Mouse (Mus musculus): ENCODE data around the gene Art2b. TPM values are rescaled to one million over a fixed set of nuclear protein-coding genes. Genes with fewer than 3 reads are reported as not detected.

Gene Art2b
- polyA plus RNA-seq, 1 experiment from 2014 or later, result not detected

GRCm38 (mm10) chr7:101535102-101535501, 50.3 kb downstream of the Art2b start:
- Histone ChIP-seq H3K4me1 (peaks cover 11% of the 10 kb centered on the region; the same call in 1 of the 2 replicates), H3K4me2 (no peak overlapping the region), H3K9me3 (no peaks in the 10 kb centered on the region), H3K4me3 (no peak overlapping the region), H3K9ac (no peak overlapping the region), H3K27me3 (replicated peaks) (peaks cover 3% of the 10 kb centered on the region; the same call in 1 of the 2 replicates), H3K27ac (no peak overlapping the region), H3K36me3 (replicated peaks) (no peaks in the 10 kb centered on the region)
- ATAC-seq (replicated peaks), result no peak
- 62% methylated on average over 10 of the region's 10 CpGs for WGBS

GRCm38 (mm10) chr7:101534428-101534827, 51.0 kb downstream of the Art2b start:
- Histone ChIP-seq H3K27me3 (replicated peaks) (peaks cover 3% of the 10 kb centered on the region; the same call in 1 of the 2 replicates), H3K9me3 (no peaks in the 10 kb centered on the region), H3K9ac (no peak overlapping the region), H3K4me3 (no peak overlapping the region), H3K36me3 (replicated peaks) (no peaks in the 10 kb centered on the region), H3K4me1 (peaks cover 6% of the 10 kb centered on the region; the same call in 1 of the 2 replicates), H3K4me2 (no peak overlapping the region), H3K27ac (no peak overlapping the region)
- WGBS, result 29% methylated on average over 5 of the region's 5 CpGs
- ATAC-seq (replicated peaks), result no peak

Other genes starting within 250 kb of the Art2b start
- gene Arap1, start 237.5 kb downstream of the Art2b start, polyA plus RNA-seq (2015; fragmentation: Nextera tagmentation; extraction: Ambion mirVana), result 10.4 and 10.6 TPM in 2 replicates
- not detected in 2 replicates for gene Gm45837, start 174.7 kb downstream of the Art2b start, polyA plus RNA-seq (2015; fragmentation: Nextera tagmentation; extraction: Ambion mirVana)
- 31.4 and 32.2 TPM in 2 replicates for gene Pde2a, start 163.9 kb downstream of the Art2b start, polyA plus RNA-seq (2015; fragmentation: Nextera tagmentation; extraction: Ambion mirVana)
- gene Clpb, start 78.0 kb upstream of the Art2b start, polyA plus RNA-seq (2015; fragmentation: Nextera tagmentation; extraction: Ambion mirVana), result 40.6 and 50.1 TPM in 2 replicates
- gene Phox2a, start 232.7 kb upstream of the Art2b start, polyA plus RNA-seq (2015; fragmentation: Nextera tagmentation; extraction: Ambion mirVana), result 0.10 and 0.55 TPM in 2 replicates